Mouse (Mus musculus) ES-Bruce4 (cell line): ENCODE data around the gene Fam69a.
"Not testable (repeated sequence)": the region's sequence is repeated elsewhere in the genome, so short reads cannot be mapped to it uniquely, and the experiment has no call there.

Experiments used
- CTCF ChIP-seq: IDR thresholded peaks from one replicate; pipeline ENCODE4 v1.8.1; 2011; ENCODE audit warnings: low read depth, low read length
- POLR2A ChIP-seq: IDR thresholded peaks from one replicate; pipeline ENCODE4 v1.8.1; 2011; ENCODE audit warnings: low read length; ENCODE audit not compliant: insufficient read depth

- not testable (repeated sequence) for TF ChIP-seq CTCF, POLR2A
These were observed 42.1 kb upstream of the Fam69a start for GRCm38 (mm10) chr5:108028797-108029536.
